Mouse (Mus musculus) neural tube, embryonic 15.5 days (tissue): Measurements from ENCODE around the gene Baz1b. TPM values are rescaled to one million over a fixed set of nuclear protein-coding genes. Genes with fewer than 3 reads are reported as not detected.

Source experiments
- ATAC-seq: fragments of 200-750 bp; cut with Nextera tagmentation; 2 replicates; pipeline ENCODE4 v1.8.0; 2017; ENCODE audit warnings: mild to moderate bottlenecking, moderate TSS enrichment, moderate library complexity; ENCODE audit not compliant: low FRiP score
- H3K27ac ChIP-seq: fragments of 300-500 bp; sonication (generic); replicated peaks from 2 replicates; pipeline ENCODE4 v1.5.1; 2015; ENCODE audit warnings: mild to moderate bottlenecking, inconsistent platforms
- H3K27me3 ChIP-seq: fragments of 300-500 bp; sonication (generic); replicated peaks from 2 replicates; pipeline ENCODE4 v1.6.1; 2015; ENCODE audit warnings: inconsistent platforms
- H3K36me3 ChIP-seq: fragments of 300-500 bp; sonication (generic); 2 replicates; pipeline ENCODE4 v1.6.1; 2015; ENCODE audit warnings: inconsistent platforms
- H3K4me1 ChIP-seq: fragments of 300-500 bp; sonication (generic); 2 replicates; pipeline ENCODE4 v1.6.1; 2015; ENCODE audit warnings: inconsistent platforms
- H3K4me2 ChIP-seq: fragments of 300-500 bp; sonication (generic); 2 replicates; pipeline ENCODE4 v1.6.1; 2015; ENCODE audit warnings: inconsistent platforms, mild to moderate bottlenecking, moderate library complexity
- H3K4me3 ChIP-seq: fragments of 300-500 bp; sonication (generic); replicated peaks from 2 replicates; pipeline ENCODE4 v1.5.1; 2015; ENCODE audit warnings: mild to moderate bottlenecking, inconsistent platforms
- H3K9ac ChIP-seq: fragments of 300-500 bp; sonication (generic); replicated peaks from 2 replicates; pipeline ENCODE4 v1.6.1; 2015; ENCODE audit warnings: mild to moderate bottlenecking, inconsistent platforms
- H3K9me3 ChIP-seq: fragments of 300-500 bp; sonication (generic); replicated peaks from 2 replicates; pipeline ENCODE4 v1.6.1; 2016; ENCODE audit warnings: inconsistent platforms
- WGBS: fragments of 180-500 bp; shearing (Covaris S2); methylation state at CpG from one replicate; pipeline ENCODE4 v1.1.7; 2015; ENCODE audit warnings: mixed read lengths; 5-methylcytosine and 5-hydroxymethylcytosine counted together
- microRNA-seq: library from miRNA; unstranded; fragments of <30 nt; microRNA quantifications from one replicate; pipeline ENCODE4, GENCODE M21; 2017
- polyA plus RNA-seq: library from polyadenylated mRNA; unstranded; fragments of >200 nt; fragmentation: Nextera tagmentation; extraction: Ambion mirVana; gene quantifications from 2 replicates; pipeline ENCODE4 v1.2.1, GENCODE M21; 2015

Gene Baz1b
- polyA plus RNA-seq, 1 experiment from 2014 or later, result 23.6 TPM

GRCm38 (mm10) chr5:135286185-135286584 is 99.1 kb downstream of the Baz1b start:
- Histone ChIP-seq H3K4me3 (no peak overlapping the region), H3K27me3 (no peaks in the 10 kb centered on the region), H3K36me3 (no peaks in the 10 kb centered on the region), H3K27ac (no peak overlapping the region), H3K4me2 (no peak overlapping the region), H3K9ac (no peak overlapping the region), H3K9me3 (no peaks in the 10 kb centered on the region), H3K4me1 (0 out of 2 replicates have a peak, but pooled peaks cover 4% of the 10 kb centered on the region)
- peak; percentile 59 for ATAC-seq
- under 1% methylated on average over 6 of the region's 6 CpGs for WGBS

GRCm38 (mm10) chr5:135286926-135287325 is 99.9 kb downstream of the Baz1b start:
- no peaks in the 10 kb centered on the region for H3K27me3 ChIP-seq
- no peak overlapping the region for H3K4me3 ChIP-seq
- H3K27ac ChIP-seq, result no peak overlapping the region
- no peaks in the 10 kb centered on the region for H3K9me3 ChIP-seq
- 75% methylated on average over 5 of the region's 5 CpGs for WGBS
- no peaks in the 10 kb centered on the region for H3K36me3 ChIP-seq
- H3K4me1 ChIP-seq, result 0 out of 2 replicates have a peak, but pooled peaks cover 4% of the 10 kb centered on the region
- H3K4me2 ChIP-seq, result no peak overlapping the region
- H3K9ac ChIP-seq, result no peak overlapping the region
- ATAC-seq, result no peak

DNA sequence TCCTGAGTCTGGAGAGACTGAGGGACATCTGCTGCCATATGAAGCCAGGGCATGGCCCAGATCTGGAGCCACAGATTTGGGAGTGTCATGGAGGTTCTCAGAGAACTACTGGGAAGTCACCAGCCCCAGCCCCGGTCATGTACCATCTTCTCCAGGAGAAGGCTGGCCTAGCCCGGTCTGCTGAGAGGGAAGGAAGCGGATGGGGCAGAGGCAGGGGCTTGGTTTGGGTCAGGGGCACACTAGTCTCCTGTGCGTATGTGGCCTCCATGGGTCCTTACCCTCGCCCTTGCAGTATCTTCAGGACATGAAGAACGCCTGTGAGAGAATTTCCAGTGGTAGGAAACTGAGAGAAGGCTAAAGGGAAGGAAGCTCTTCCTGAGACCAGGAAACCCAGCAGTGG is 103.6 kb downstream of the Baz1b start:
- H3K9me3 ChIP-seq, result no peaks in the 10 kb centered on the region

DNA sequence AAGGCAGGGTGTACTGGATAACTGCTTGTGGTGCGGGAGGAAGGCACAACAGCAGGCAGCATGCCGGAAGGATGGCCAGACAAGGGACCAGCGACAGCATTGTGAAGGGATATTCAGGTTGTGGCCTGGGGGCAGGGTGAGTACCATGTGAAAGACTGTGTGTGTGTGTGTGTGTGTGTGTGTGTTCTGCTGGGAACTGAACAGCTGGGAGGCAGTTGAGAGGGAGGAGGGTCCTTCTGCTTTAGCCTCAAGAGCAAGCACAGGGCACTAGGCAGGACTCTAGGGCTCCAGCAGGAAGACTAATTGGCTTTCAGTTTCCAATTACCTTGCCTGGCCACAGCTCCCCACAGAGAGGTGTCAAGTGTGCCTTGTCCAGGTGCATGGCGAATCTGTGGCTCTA is 104.1 kb downstream of the Baz1b start:
- H3K9ac ChIP-seq, result no peak overlapping the region
- H3K4me2 ChIP-seq, result no peak overlapping the region
- no peak for ATAC-seq
- no peaks in the 10 kb centered on the region for H3K27me3 ChIP-seq
- no peaks in the 10 kb centered on the region for H3K9me3 ChIP-seq
- H3K4me3 ChIP-seq, result no peak overlapping the region
- no peaks in the 10 kb centered on the region for H3K36me3 ChIP-seq
- 0 out of 2 replicates have a peak, but pooled peaks cover 2% of the 10 kb centered on the region for H3K4me1 ChIP-seq
- 46% methylated on average over 4 of the region's 4 CpGs for WGBS
- H3K27ac ChIP-seq, result no peak overlapping the region

More for the DNA sequence above, 103.6 kb downstream of the Baz1b start:
- Histone ChIP-seq H3K36me3 (no peaks in the 10 kb centered on the region), H3K4me2 (no peak overlapping the region), H3K27ac (no peak overlapping the region), H3K4me3 (no peak overlapping the region), H3K27me3 (no peaks in the 10 kb centered on the region), H3K9ac (no peak overlapping the region), H3K4me1 (0 out of 2 replicates have a peak, but pooled peaks cover 4% of the 10 kb centered on the region)
- WGBS, result 84% methylated on average over 6 of the region's 6 CpGs
- no peak for ATAC-seq

DNA sequence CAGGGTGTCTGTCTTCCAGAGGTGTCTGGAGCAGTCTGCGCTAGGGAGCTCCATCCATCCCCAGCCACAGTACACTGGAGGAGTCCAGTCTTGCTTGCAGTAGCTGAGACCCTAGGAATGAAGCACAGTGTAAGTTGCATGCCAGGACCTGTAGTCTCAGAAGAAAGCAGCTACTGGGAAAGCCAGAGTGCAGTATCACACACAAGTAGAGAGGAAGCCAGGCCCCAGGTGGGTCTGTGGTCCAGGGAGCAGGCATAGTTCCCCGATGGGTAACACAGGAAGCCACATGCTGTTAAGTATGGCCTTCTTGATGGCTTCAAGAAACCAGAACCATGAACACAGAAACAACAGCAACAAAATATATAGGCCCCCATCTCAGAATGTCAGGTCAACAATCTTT is 104.9 kb downstream of the Baz1b start:
- H3K4me2 ChIP-seq, result no peak overlapping the region
- no peaks in the 10 kb centered on the region for H3K36me3 ChIP-seq
- H3K4me1 ChIP-seq, result no peaks in the 10 kb centered on the region
- H3K9me3 ChIP-seq, result no peaks in the 10 kb centered on the region
- ATAC-seq, result no peak
- H3K9ac ChIP-seq, result no peak overlapping the region
- 90% methylated on average over 2 of the region's 2 CpGs for WGBS
- no peaks in the 10 kb centered on the region for H3K27me3 ChIP-seq
- H3K4me3 ChIP-seq, result no peak overlapping the region
- no peak overlapping the region for H3K27ac ChIP-seq

Small RNA genes within 50 kb of the gene (microRNA-seq; reads per million reads assigned to microRNA genes)
- not detected for gene Gm25315

Other genes starting within 250 kb of the Baz1b start
- gene Cldn4, start 240.3 kb upstream of the Baz1b start, polyA plus RNA-seq, result 0.13 and 10.1 TPM in 2 replicates
- gene Cldn3, start 201.1 kb upstream of the Baz1b start, polyA plus RNA-seq, result 0.96 and 16.8 TPM in 2 replicates
- 73.0 and 77.0 TPM in 2 replicates for gene Abhd11, start 178.1 kb upstream of the Baz1b start, polyA plus RNA-seq
- gene Stx1a, start 163.8 kb upstream of the Baz1b start, polyA plus RNA-seq, result 118 and 141 TPM in 2 replicates
- gene Dnajc30, start 123.1 kb upstream of the Baz1b start, polyA plus RNA-seq, result 40.6 and 44.5 TPM in 2 replicates
- 75.0 and 87.9 TPM in 2 replicates for gene Bud23, start 122.3 kb upstream of the Baz1b start, polyA plus RNA-seq
- gene Vps37d, start 109.0 kb upstream of the Baz1b start, polyA plus RNA-seq, result 30.3 and 34.0 TPM in 2 replicates
- gene Mlxipl, start 97.4 kb upstream of the Baz1b start, polyA plus RNA-seq, result 0.79 and 0.84 TPM in 2 replicates
- gene Tbl2, start 37.6 kb upstream of the Baz1b start, polyA plus RNA-seq, result 15.8 and 17.5 TPM in 2 replicates
- 44.6 and 46.4 TPM in 2 replicates for gene Bcl7b, start 19.0 kb upstream of the Baz1b start, polyA plus RNA-seq
- 11.0 and 14.8 TPM in 2 replicates for gene Fzd9, start 64.0 kb downstream of the Baz1b start, polyA plus RNA-seq
- 0.20 TPM in 1 of 2 replicates, not detected in the other for gene Fkbp6, start 162.8 kb downstream of the Baz1b start, polyA plus RNA-seq
- 0.13 TPM in 1 of 2 replicates, not detected in the other for gene Trim50, start 166.0 kb downstream of the Baz1b start, polyA plus RNA-seq
- 29.4 and 31.8 TPM in 2 replicates for gene Nsun5, start 182.7 kb downstream of the Baz1b start, polyA plus RNA-seq
- 7.7 and 9.5 TPM in 2 replicates for gene Pom121, start 207.3 kb downstream of the Baz1b start, polyA plus RNA-seq